Mouse (Mus musculus): ENCODE data around the gene Ctrl. TPM values are rescaled to one million over a fixed set of nuclear protein-coding genes. Genes with fewer than 3 reads are reported as not detected.
"Not testable (repeated sequence)": the region's sequence is repeated elsewhere in the genome, so short reads cannot be mapped to it uniquely, and the experiment has no call there.

The Ctrl gene
- polyA plus RNA-seq (2012; ENCODE audit: insufficient read depth, insufficient read length, low replicate concordance, missing spikeins), result not detected in 2 replicates

DNA sequence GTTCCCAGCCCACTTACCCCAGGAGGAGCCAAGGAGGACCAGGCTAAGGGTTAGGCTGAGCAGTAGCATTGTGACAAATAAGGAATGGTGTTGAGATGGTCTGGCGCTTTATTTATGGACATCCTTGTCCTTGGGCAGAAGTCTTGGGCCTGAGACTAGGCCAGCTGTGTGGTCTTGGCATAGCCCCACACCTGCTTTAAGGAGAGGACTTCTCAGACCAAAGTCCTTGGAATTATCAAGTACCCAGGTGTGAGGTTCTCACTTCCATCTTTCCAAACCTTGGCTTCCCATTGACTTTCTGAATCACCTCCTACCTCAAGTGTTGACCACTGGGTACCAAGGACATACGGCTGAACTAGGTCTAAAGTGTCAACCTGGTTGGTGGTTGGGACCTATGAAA lies at the start of gene Ctrl:
Gene Ctrl (minus strand): TSS at position 101 of the 400 bp plus-strand sequence.
- Histone ChIP-seq H3K4me3 (ENCODE audit: insufficient read depth, low read depth, low read length) (no peak within 1 kb of the TSS), H3K27ac (ENCODE audit: insufficient read depth, low read depth, low read length) (no peak within 1 kb of the TSS), H3K4me1 (ENCODE audit: control insufficient read depth, insufficient read depth, low read length) (peaks cover 17% of the 10 kb centered on the region)
- TF ChIP-seq POLR2A (IDR thresholded peaks at IDR 0.05; ENCODE audit: insufficient read depth, low read depth, low read length), result no peak
- no peak for TF ChIP-seq CTCF (IDR thresholded peaks at IDR 0.05; ENCODE audit: insufficient read depth, low read depth, low read length)
- 93% methylated on average over 2 of the region's 2 CpGs for WGBS

DNA sequence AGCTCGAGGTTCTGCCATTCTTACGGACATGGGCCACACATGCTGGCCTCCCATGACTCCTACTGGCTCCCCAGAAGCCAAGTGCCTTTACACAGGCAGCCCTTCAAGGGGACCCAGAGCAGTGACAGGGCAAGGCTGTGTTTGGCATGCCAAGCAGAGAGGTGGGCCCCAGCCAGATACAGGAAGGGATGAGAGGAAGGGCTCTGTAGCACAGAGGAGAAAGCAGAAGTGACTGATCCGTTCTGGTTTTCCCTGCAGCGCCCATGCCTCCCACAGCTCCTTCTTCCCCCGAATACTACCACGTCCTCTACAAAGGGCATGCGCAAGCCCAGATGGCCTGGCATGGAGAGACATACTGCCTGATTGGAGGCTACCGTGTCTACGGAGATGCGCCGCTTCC lies 49.7 kb upstream of the Ctrl start:
- H3K27ac ChIP-seq (ENCODE audit: insufficient read depth, low read depth, low read length); H3K4me1 ChIP-seq (ENCODE audit: control insufficient read depth, insufficient read depth, low read length); H3K4me3 ChIP-seq (ENCODE audit: insufficient read depth, low read depth, low read length): not testable (repeated sequence)
- WGBS, result 78% methylated on average over 11 of the region's 11 CpGs

DNA sequence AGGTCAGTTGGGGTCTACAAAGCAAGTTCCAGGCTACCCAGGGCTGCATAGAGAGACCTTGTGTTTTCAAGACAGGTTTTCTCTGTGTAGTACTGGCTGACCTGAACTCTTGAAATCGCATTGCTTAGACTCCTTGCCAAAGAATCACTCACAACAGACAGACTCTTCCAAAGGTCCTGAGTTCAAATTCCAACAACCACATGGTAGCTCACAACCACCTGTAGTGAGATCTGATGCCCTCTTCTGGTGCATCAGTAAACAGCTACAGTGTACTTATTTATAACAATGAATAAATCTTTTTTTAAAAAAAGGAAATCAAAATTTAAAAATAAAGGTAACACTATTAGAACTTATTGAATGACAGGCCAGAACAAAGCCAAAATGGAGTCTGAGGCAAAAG lies 47.5 kb upstream of the Ctrl start:
- 91% methylated on average over 1 of the region's 1 CpGs for WGBS
- H3K4me1 ChIP-seq (ENCODE audit: control insufficient read depth, insufficient read depth, low read length), result no peaks in the 10 kb centered on the region
- no peak for TF ChIP-seq CTCF (IDR thresholded peaks at IDR 0.05; ENCODE audit: insufficient read depth, low read depth, low read length)
- TF ChIP-seq POLR2A (IDR thresholded peaks at IDR 0.05; ENCODE audit: insufficient read depth, low read depth, low read length), result no peak
- no peak overlapping the region for H3K27ac ChIP-seq (ENCODE audit: insufficient read depth, low read depth, low read length)
- H3K4me3 ChIP-seq (ENCODE audit: insufficient read depth, low read depth, low read length), result no peak overlapping the region

DNA sequence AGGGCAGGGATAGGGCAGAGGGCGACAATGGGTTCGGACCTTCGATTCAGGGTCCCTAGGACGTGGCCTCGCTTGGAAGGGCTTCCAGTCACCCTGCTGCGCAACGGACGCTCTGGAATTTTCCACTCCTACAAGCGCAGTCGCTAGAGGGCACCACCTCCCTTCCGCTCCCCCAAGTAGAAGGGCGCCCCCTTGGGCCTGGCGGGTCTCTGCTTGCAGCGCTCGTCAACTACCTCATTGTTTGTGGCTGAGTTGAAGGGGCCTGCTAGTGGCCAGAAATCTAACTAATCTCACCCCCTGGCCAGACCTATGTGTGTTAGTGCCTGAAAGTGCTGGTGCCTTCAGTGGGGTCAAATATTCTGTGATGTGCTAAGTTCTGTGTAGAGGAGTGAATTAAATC lies 45.7 kb upstream of the Ctrl start, which contains the start of gene Dpep3:
Gene Dpep3 (minus strand): TSS at position 105 of the 400 bp plus-strand sequence.
- Histone ChIP-seq H3K27ac (ENCODE audit: insufficient read depth, low read depth, low read length) (no peak within 1 kb of the TSS), H3K4me1 (ENCODE audit: control insufficient read depth, insufficient read depth, low read length) (no peaks in the 10 kb centered on the region), H3K4me3 (ENCODE audit: insufficient read depth, low read depth, low read length) (no peak within 1 kb of the TSS)
- no peak for TF ChIP-seq CTCF (IDR thresholded peaks at IDR 0.05; ENCODE audit: insufficient read depth, low read depth, low read length)
- TF ChIP-seq POLR2A (IDR thresholded peaks at IDR 0.05; ENCODE audit: insufficient read depth, low read depth, low read length), result no peak
- WGBS, result 93% methylated on average over 15 of the region's 15 CpGs

DNA sequence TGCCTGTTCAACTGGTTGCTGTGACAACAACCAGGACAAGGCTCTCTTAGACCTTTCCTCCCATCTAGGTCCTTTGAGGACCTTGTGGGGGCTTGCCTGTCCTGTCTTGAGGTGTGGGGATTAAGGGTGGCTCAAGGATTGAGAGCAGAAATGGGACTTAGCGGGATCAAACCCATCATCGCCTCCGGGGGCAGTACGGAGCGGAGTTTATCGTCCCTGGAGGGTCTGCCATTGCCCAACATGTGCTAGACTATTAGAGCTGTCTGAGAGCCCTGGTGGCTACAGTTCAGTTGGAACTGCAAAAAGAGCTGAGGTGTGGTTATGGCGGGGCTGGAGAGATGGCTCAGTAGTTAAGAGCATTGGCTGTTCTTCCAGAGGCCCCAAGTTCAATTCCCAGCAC lies 41.7 kb upstream of the Ctrl start:
- Histone ChIP-seq H3K27ac (ENCODE audit: insufficient read depth, low read depth, low read length) (no peak overlapping the region), H3K4me3 (ENCODE audit: insufficient read depth, low read depth, low read length) (no peak overlapping the region), H3K4me1 (ENCODE audit: control insufficient read depth, insufficient read depth, low read length) (no peaks in the 10 kb centered on the region)
- TF ChIP-seq CTCF (IDR thresholded peaks at IDR 0.05; ENCODE audit: insufficient read depth, low read depth, low read length), result no peak
- no peak for TF ChIP-seq POLR2A (IDR thresholded peaks at IDR 0.05; ENCODE audit: insufficient read depth, low read depth, low read length)
- 74% methylated on average over 7 of the region's 7 CpGs for WGBS

DNA sequence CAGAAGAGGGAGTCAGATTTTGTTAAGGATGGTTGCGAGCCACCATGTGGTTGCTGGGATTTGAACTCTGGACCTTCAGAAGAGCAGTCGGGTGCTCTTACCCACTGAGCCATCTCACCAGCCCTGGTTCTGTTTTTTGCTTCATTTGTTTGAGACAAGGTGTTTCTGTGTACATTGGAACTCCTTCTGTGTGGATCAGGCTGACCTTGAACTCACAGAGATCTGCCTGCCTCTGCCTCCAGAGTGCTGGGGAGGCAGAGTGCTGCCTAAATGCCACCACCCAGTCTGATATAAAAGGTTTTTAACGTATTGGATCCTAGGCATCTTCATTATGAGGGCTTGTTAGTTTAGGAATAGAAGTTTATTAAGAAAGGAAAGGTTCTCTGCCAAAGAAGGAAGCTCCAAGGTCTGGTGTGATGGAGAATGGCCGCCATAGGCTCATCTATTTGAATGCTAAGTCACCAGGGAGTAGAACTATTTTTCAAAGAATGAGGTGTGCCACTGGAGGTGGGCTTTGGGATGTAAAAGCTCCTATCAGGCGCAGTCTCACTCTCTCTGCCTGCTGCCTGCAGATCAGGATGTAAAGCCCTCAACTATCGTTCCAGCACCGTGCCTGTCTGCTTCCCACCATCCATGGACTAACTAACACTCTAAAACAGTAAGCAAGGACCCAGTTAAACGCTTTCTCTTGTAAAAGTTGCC lies 37.5 kb upstream of the Ctrl start:
- Histone ChIP-seq H3K27ac (ENCODE audit: insufficient read depth, low read depth, low read length) (no peak overlapping the region), H3K4me1 (ENCODE audit: control insufficient read depth, insufficient read depth, low read length) (0 out of 2 replicates have a peak, but pooled peaks cover 3% of the 10 kb centered on the region), H3K4me3 (ENCODE audit: insufficient read depth, low read depth, low read length) (no peak overlapping the region)
- TF ChIP-seq CTCF (IDR thresholded peaks at IDR 0.05; ENCODE audit: insufficient read depth, low read depth, low read length) (no peak), POLR2A (IDR thresholded peaks at IDR 0.05; ENCODE audit: insufficient read depth, low read depth, low read length) (no peak)
- 77% methylated on average over 8 of the region's 8 CpGs for WGBS

DNA sequence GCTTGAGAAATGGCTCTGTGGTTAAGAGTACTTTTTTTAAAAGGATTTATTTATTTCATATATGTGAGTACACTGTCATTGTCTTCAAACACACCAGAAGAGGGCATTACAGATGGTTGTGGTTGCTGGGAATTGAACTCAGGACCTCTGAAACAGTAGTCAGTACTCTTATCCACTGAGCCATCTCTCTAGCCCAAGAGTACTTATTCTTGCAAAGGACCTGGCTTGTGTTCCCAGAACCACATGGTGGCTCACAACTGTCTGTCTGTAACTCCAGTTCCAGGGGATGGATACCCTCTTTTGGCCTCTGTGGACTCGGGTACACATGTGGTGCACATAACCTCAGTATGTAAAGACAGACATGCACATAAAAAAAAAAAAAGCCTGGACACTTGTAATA lies 35.7 kb upstream of the Ctrl start:
- 82% methylated on average over 1 of the region's 1 CpGs for WGBS
- TF ChIP-seq CTCF (IDR thresholded peaks at IDR 0.05; ENCODE audit: insufficient read depth, low read depth, low read length) (no peak), POLR2A (IDR thresholded peaks at IDR 0.05; ENCODE audit: insufficient read depth, low read depth, low read length) (no peak)

DNA sequence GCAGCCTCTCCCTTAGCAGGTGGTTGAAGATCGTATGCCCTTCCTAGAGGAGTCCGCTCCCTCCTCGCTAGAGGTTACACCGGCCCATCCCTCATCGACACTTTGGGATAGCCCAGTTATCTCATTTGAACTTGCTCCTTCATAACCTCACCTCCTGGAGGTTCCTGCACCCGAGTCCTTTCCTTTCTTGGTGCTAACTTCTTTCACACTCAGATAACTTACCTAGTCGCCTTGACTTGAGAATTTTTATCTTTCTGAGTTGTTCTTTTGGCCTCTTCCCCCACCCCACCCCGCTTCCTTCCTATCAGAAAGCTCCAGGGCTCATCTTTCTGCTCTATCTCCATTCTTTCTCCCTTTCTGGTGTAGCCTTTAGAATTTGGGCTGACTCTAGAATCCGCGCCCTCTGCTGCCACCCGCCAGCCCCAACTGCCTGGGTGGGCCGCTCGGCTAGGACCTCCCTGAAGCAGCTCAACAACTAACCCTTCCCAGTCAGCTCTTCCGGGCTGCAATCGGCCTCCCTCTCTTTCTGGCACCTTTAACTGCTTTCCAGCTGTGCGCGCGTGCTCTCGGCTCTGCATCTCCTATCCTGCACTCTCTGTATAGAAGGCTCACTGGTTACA lies 33.1 kb upstream of the Ctrl start:
- WGBS, result 15% methylated on average over 19 of the region's 19 CpGs
- Histone ChIP-seq H3K4me3 (ENCODE audit: insufficient read depth, low read depth, low read length) (no peak overlapping the region), H3K4me1 (ENCODE audit: control insufficient read depth, insufficient read depth, low read length) (peaks cover 14% of the 10 kb centered on the region), H3K27ac (ENCODE audit: insufficient read depth, low read depth, low read length) (no peak overlapping the region)
- TF ChIP-seq CTCF (IDR thresholded peaks at IDR 0.05; ENCODE audit: insufficient read depth, low read depth, low read length) (no peak), POLR2A (IDR thresholded peaks at IDR 0.05; ENCODE audit: insufficient read depth, low read depth, low read length) (no peak)

More for the DNA sequence above, 35.7 kb upstream of the Ctrl start:
- H3K4me3 ChIP-seq (ENCODE audit: insufficient read depth, low read depth, low read length), result no peak overlapping the region
- H3K27ac ChIP-seq (ENCODE audit: insufficient read depth, low read depth, low read length), result no peak overlapping the region
- peaks cover 12% of the 10 kb centered on the region for H3K4me1 ChIP-seq (ENCODE audit: control insufficient read depth, insufficient read depth, low read length)

DNA sequence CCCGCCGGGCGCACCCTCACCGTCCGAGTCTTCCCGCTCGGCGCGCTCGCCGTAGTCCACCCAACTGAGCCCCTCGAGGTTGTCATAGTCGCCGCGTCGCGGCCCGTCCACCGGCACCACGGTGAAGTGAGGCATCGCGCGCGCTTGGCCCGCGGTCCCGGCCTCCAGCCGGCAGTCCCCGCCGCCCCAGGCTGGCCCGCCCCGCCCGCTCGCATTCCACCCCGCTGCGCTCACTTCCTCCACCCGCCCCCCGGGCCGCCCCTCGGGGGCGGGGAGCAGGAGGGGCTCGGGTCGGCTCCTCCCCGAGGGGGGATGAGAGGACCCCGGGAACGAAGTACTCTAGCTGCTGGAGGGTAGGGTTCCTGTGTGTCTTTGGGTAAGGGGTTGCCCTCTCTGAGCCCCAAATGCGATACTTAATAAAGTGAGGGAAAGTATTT lies 32.3 kb upstream of the Ctrl start, which contains the start of gene Slc12a4:
Gene Slc12a4 (minus strand): TSS at position 193 of the 437 bp plus-strand sequence.
- under 1% methylated on average over 37 of the region's 47 CpGs for whole genome bisulfite sequencing
- TF ChIP-seq POLR2A (IDR thresholded peaks at IDR 0.05; ENCODE audit: insufficient read depth, low read depth, low read length), result no peak
- TF ChIP-seq CTCF (IDR thresholded peaks at IDR 0.05; ENCODE audit: insufficient read depth, low read depth, low read length), result no peak
- no peak within 1 kb of the TSS; the same call in 1 of the 2 replicates for H3K27ac ChIP-seq (ENCODE audit: insufficient read depth, low read depth, low read length)

More for the DNA sequence above, 32.3 kb upstream of the Ctrl start, which contains the start of gene Slc12a4:
- Histone ChIP-seq H3K4me1 (ENCODE audit: control insufficient read depth, insufficient read depth, low read length) (peaks cover 14% of the 10 kb centered on the region), H3K4me3 (ENCODE audit: insufficient read depth, low read depth, low read length) (peak within 1 kb of the TSS; percentile 64)

All from olfactory bulb, adult 2 months (tissue).